Mouse (Mus musculus): ENCODE measurements at regions not wholly inside any gene's neighbourhood (a gene's known extent, or its start where the extent isn't known, plus 50 kb on each side); places are given as distances from the start of the nearest gene placed in this dataset.

DNA sequence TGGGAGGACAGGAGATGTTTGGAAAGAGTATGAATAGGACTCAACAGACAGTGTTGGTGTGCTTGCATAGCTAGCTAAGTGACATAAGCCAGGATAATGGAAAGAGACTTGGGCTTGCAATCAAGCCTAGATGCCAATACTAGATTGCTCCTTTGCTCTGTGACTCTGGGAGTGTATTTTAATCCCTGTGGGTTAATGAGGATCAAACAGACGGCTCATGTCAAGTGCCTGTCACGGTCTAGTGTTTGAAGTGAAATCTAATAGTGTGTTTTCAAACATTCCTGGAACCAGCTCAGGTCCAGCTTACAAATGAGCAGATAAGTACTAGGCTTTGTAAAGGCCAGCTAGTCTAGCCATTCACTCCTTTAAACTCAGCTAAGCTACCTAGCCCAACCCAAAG is 64.1 kb upstream of the Ranbp3l start:
- no peak for DNase-seq

DNA sequence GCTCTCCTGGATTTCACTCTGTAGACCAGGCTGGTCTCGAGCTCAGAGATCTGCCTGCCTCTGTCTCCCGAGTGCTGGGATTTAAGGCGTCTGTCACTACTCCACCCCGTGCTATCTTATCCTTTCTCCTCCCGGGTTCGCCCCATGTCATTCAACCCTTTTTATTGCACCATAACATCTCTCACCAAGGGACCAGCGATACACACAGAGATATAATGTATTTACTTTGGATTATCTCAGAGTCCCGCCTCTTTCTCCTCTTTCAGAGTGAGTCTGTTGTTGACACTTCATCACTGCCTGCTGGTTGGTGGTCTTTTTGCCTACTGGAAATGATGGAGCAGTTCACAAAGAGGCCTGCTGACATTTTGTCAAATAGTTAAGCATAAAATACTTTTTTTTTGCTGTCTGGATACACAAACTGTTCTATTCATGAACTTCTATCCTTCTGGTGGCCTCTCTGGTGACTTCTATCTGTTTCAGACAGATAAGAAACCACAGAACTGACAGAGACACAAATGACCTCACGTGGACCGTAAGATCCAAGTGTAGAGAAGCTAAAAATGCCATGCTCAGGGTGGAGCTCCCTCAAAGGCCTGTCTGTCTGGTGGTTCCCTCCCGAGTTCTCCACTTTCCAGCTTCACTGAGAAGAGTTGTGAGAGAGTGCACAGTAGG is 70.1 kb upstream of the Ranbp3l start:
- DNase-seq = no peak

DNA sequence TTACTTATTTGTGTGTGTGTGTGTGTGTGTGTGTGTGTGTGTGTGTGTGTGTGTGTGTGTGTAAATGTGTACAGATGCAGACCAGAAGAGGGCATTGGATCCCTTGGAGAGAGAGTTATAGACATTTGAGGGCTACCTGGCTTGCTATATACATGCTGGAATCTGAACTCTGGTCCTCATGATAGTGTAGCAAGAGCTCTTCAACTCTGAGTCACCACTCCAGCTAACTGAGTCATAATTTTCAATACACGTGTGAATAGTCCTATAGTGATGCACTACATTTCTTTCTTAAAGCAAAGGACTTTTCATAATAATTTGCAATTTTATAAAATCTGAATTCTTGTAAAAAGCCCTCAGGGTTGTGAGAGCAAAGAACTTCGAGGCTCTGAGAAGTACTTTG is 70.9 kb upstream of the Ranbp3l start:
- peak; percentile 12 for DNase-seq

DNA sequence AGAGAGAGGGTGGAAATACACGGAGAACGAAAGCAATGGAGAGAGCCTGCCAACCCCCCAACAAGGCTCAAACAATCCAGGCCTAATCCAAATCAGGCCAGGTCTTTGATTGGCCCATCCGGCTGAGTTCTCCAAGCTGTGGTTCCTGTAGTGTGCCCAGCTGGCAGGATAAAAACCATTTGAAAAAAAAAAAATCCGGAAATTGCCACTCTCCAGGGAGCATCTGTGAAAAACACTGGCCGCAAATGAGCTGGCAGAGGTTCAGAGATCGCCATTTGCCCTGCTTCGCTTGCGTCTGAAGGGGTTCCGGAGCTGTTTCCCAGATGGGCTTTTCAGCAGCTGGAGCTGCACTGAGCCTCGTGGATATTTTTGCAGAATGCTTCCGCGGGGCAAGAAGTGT is 71.4 kb upstream of the Ranbp3l start:
- DNase-seq = peak; percentile 87

DNA sequence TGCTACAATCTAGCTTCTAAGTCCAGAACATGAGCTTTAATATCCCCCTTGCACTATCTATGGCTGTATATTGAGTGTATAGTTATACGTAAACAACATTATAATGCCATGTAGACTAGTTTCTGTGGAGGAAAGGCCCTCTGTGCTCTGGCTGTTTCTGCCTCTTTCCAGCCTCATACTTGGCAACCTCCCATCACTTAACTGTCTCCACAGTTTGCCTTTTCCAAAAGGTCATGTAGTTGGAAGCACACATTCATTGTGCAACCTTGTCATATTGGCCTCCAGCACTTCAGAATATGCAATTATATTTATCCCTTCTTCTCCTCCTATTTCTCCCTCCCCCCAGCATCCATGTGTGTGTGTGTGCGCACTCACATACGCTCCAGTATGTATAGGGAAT is 82.2 kb upstream of the Ranbp3l start:
- no peak for DNase-seq

DNA sequence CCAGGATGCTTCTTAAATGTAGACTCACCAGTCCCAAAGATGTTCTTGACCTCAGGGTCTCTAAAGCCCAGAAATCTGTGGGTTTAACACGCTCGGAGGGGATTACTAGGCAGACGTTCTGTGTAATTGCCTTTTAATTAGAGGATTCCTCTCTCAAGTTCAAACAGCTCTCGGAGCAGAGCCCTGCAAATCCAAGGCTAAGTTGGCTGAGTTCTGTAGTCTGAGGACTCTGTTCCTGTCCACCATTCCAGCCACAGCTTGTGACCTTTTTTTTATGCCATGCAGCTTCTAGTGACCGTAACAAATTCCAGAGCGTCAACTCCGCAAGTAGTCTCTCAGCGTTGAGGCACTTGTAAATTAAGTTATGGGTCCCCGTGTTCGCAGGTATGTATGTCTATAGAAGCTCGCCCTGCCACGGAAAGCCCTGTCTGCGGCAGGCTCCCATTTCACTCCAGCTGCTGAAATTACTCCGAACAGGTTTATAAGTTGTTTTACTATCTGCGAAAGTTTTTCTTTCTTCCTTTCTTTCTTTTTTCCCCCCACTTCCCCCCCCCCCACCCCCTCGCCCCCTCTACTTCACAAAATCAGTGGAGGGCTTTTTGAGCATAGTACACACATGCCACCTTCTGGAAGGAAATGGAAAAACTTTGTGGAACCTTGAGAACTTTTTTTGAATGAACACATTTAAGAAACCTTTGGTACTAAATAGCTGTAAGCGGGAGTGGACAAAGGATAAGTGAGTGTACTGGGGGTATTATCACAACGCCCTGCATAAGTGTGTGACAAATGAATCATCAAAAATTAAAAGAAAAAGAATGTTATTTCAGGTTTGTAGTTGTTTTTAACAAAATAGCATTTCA is 82.9 kb upstream of the Ranbp3l start:
- DNase-seq = peak; percentile 44

DNA sequence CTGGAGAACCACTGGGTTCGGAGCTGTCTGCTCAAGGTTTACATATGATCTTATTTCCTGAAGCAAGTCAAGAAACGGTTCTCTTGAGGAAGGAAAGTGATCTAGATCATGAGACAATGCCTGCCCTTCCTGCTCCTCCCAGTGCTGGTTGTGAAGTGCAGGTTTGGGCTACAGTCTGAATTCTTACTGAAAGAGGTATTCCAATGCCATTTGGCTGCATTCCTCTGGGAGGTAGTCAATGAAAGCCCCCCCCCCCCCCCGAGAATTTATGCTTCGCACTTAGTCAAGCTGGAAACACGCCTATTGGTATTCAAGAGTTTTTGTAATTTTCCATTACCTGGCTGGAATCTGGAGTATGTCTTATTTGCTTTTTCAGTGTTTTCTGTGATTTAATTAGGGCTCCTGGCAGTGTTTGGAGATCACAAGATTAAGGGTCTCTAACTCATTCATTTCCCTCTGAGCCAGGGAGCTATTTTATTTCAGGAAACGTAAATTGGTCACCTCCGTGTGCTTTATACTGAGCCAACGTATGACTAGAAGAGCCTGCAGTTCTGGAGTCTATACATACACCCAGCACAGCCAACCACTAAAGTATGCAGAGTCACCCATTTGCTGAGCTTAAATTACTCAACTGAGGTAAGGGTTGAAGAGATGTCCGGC is 84.7 kb upstream of the Ranbp3l start:
- no peak for DNase-seq

DNA sequence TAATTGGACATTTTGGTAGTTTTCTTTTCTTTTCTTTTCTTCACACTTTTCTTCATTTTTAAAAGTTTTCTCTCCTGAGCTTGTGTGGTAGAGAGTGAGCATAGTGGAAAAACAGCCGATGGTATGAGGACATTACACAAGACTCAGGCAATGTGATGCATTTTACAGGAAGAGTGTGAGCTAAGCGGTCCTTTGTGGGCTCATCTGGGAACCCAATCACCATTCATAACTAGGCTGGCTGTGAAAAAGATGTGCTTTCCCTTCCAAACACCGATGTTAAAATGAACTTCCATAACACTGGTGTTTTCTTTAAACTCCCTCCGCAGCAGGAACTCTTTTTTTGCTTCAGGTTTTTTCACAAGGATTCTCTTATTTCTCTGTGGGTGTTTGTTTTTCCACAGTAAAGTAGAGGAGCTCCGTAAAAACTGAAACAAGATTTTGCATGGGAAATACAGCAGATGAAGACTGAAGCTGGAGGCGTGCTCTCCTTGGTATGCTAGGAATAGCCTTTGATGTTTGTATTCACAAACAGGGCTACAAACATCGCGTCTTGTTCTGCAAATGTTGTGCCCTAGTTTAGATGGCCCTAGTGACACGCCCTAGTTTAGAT is 92.8 kb upstream of the Ranbp3l start:
- no peak for DNase-seq

DNA sequence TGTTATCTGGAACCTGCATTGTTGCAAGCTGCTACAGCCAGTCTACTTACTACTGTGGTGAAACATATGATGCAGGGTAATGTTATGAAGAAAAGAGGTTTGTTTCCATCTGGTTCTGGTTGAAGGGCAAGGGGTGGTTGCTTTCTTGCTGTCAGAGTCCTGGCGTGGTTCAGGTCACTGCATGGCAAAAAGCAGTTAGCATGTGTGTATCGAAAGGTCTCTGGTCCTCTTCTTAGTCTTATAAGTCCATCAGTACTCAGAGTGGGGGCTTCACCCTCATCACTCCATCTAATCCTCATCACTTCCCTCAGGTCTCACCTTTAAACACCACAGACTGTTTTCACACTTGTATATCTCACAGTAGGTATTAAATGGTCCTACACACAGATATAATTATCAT is 99.7 kb upstream of the Ranbp3l start:
- no peak for DNase-seq

DNA sequence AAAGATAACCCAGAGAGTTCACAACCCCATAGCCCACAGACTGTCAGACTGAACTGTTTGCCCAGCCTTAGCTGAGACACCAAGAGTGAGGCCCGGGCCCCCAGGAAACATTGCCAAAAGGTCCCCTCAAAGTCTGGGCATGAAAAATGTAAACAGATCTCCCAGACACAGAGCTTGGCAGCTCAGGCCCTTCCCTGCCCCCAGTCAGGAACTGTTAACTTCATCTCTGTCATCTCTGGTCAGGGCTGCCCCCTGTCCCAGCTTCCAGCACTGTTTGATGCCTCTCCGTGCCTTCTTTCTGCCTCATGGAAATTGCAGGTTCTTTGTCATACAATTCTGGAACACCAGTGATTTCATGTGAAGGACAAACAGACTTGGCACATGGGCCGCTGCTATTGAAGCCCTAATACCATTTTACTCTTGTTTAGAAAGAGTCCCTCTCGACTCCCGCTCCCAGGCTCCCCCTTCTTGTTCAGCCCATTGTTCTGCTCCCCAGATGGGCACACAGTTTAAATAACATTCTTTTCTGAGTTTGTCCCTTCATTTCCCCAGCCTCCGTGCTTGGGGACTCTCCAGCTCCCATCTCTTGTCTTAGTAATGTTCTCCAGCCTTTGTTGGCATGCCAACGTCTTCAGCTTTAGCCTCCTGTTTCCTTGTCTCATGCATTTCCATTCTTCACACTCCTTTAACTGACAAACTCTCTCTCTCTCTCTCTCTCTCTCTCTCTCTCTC is 100.4 kb upstream of the Ranbp3l start:
- no peak for DNase-seq

DNA sequence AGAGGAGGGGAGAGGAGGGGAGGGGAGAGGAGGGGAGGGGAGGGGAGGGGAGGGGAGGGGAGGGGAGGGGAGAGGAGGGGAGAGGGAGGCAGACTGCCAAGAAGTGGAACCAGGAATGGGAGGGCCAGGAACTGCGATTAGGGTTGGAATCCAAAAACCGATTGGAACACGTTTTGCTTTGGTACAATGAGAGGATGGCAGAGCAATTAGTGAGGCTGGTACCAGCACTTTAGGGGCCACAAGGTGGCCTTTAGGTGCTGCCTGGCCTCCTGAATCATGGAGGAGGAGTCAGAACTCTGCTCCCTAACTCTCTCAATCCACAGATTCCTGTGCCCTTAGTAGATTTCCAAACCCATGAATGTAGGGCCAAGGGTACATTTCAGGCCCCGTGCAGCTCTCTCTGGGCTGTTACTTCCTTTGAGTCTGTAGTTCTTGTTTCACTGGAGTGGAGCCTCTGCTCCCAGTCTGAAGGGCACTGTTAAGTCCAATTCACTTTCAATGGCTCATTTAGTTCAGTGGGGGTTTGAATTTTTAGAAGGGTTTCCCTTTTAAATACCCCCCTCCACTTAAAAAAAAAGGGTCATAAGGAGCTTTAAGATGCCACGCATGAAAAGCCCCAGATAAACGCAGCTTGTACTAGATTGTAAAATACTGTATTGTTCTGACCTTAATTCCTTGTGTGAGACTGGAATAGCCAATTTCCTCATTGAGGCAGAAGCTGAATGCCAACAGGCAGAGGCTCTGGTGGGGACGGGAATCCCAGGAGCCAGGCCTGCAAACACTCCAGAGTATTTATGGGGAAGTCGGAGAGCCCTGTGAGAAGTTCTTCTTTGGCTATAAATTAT is 102.4 kb upstream of the Ranbp3l start:
- DNase-seq = no peak

DNA sequence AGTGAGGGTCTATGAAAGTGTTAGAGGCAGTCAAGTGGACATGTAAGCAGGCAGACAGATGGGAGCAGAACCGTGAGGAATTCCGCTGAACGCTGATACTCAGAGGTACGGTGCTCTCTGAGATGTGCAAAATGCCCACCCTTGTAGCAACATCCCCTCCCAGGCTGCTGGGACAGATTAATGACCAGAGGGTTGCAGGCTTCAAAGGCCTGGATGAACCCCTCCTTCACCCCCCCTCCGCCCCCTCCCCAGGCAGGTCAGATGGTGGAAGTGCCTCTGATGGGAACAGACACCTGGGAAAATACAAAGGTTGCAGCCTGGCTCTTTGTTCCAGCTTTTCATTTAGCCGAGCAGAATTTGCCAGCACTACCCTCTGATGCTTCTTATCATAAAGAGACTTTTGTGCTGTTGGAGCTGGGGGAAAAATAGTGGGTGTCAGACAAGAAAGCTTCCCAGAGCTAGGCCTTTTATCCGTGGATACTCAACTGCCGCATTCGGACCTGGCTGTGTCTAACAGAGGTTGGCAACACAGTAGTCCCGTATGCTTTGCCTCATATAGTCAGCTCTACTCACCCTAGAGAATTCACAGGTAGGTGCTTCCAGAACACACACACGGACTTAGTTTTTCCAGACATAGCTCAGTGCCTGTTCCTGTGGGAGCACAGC is 111.2 kb upstream of the Ranbp3l start:
- DNase-seq = no peak

DNA sequence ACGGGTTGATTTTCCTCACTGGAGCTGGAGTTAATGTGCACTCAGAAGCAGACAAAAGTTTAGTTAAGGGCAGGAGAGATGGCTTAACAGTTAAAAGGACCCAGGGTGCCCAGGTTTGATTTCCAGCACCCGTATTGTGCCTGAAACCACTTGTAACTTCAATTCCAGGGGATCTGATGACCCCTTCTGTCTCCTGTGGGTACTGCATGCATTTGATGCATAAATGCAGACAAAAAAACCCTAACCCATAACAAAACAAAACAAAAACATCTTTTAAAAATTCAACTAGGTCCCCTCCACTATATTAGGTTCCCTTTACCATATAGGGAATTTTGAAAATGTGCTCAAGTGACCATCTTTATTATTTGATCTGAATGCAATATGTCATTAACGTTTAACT is 112.2 kb upstream of the Ranbp3l start:
- DNase-seq = no peak

DNA sequence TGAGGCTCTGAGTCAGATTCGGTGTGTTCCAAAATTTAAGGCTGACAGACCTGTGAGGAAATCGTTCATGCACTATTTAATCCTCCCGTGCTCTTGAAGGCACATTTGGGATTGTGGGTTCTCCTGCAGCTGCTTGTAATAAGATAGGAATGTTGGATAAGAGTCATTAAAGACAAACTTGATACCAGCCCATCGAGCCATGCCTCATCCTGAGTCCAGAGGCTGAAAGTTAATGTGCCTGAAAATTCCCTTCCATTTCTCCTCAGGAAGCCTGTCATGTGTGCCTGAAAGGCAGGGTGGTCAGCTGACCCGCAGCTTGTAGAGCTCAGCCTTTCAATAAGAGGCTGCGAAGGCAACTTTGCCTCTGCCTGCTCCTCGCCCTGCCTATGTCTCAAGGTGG is 113.4 kb upstream of the Ranbp3l start:
- DNase-seq = no peak

DNA sequence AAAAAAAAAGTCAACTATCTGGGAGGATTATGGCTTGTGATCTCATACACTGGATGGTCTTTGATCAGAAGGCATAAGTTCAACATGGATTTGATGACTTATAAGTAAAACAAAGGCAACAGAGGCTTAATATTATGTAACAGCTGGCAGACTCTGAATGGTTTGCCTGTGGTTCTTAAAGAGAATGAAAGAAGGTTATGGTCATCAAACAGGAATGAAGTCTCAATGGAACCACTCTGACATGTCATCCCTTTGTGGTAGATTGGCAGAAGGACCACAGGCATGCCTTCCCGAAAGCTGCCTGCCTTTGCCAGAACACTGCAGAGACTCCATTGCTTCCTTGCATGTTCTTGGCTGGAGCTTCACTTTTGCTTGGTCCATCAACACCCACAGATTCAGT is 116.8 kb upstream of the Ranbp3l start:
- no peak for DNase-seq

DNA sequence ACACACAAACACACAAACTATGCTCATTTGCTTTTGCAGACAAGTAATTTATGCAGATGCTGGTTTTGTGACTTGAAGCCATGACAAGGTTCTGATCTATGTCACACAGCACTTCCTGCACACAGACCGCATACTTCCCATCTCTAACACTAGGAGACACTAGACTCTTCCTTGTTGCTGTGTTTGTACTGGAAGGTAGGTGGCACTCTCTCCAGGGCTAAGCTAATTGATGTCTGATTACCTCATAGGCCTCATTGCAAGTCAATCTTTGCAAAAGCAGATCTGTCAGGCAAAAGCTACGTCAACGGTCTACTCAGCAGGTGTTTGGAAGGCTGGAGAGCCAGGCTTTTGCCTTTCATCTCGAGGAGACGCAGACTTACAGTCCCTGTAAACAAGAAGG is 118.3 kb upstream of the Ranbp3l start:
- DNase-seq = no peak

DNA sequence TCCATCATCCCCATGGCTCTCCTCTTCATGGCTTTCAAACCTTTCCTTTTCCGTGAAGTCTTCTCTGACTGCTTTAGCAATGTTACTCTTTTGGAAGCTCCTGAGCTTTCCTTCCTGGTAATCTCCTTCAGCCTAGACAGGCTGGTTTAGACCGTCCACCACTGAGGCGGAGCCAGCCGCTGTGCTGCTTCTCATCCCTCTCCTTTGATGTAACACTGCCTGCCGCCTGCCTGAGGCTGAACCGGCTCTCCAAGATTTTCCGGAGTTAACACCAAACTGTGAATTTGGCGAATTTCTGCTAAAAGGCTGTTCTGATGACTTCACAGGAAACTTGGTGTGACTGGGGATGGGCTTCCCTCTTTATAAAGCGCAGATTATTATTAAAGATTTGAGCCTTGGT is 125.6 kb upstream of the Ranbp3l start:
- no peak for DNase-seq

DNA sequence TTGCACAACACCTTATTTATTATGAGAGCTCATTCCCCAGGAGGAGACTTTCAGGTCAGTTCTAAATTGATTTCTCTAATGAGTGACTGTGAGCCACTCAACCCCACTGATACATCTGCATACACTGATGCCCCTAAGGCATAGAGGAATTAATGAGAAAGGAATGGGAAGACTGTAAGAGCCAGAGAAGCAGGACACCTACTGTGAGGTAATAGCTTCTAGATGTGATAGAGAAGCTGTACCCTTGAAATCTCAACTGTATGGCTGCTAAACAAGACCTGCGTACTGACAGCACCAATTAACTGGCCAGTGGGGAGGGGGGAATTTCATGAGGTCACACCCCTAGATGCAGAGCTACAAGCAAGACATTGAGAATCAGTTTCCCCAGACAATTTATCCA is 128.3 kb upstream of the Ranbp3l start:
- DNase-seq = no peak

DNA sequence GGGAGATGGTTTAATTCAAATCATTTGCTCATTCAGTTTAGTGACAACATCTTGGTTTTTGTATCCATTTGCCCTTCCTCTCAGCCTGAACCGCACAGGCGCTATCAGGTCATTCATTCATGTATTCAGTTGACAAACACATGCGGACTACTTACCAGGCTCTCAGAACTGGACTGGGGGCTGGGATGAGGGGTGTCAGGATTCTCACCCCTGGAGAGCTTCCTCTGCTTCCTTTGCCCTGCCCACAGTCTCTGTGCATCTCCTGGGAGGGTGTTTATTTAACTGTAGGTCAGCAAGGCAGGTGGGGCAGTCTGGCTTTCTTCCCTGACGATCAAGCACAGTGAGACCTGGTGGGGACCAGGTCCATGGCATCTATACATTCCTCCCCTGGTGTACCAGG is 123.6 kb upstream of the Slc1a3 start:
- DNase-seq = no peak

DNA sequence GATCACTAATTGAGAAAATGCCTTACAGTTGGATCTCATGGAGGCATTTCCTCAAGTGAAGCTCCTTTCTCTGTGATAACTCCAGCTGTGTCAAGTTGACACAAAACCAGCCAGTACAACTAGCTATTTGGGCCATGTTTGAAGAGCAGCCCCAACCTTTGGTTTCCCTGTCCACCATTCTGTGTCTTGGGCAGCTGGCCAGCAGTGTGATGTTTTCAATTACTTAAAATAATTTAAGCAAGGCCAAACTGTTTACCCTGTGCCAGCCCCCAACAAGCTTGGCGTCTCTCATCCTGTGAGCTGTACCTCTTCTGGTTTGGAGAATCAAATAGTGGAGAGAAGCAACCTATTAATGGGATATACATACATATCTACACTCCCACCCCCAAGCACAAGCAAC is 122.4 kb upstream of the Slc1a3 start:
- peak; percentile 46 for DNase-seq
